Mouse (Mus musculus) layer of hippocampus, postnatal 10 days (tissue): ENCODE measurements at regions not wholly inside any gene's neighbourhood (a gene's known extent, or its start where the extent isn't known, plus 50 kb on each side); places are given as distances from the start of the nearest gene placed in this dataset.

Experiments used
- DNase-seq, 2 experiments: peaks; one replicate each; pipeline ENCODE4 v3.0.0; 2021; ENCODE audit warnings: low spot score in 2 of 2

DNA sequence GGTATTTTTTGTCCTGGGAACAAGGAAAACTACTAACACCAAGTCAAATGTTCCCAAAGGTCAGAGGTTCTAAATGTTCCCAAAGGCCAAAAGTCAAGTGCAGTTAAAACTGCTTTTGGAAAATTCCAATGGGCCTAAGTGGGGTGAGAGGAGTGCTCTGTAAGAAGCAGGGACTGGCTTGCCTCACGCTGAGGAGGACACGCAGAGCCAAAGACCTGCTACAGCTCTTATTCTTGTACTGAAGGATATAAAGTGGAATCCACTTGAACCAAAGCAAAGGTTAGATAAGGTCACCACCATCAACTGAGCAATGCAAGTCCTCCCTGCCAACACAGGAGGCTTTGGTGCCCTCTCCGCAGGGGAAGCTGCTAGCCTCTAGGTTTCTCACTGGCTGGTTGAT, 260.3 kb upstream of the Prok2 start:
- DNase-seq, result no peak

DNA sequence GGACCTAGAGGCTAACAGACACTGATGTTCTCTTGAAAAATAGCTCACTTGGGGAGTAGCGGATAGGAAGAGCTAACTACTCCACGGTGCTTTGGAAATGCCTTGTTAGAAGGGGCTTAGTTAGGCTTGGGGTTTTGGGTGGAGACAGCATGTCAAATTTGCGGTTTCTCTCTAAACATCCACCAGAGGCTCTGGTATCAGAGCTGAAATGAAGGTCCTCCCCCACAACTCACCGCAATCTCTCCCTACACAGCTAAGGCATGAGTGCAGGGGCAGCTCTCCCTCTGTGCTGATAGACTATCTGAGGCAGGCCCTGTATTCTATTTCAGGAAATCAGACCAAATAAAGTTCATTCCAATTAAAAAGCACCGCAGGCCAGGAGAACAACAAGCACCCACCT, 259.1 kb upstream of the Prok2 start:
- DNase-seq, result no peak

DNA sequence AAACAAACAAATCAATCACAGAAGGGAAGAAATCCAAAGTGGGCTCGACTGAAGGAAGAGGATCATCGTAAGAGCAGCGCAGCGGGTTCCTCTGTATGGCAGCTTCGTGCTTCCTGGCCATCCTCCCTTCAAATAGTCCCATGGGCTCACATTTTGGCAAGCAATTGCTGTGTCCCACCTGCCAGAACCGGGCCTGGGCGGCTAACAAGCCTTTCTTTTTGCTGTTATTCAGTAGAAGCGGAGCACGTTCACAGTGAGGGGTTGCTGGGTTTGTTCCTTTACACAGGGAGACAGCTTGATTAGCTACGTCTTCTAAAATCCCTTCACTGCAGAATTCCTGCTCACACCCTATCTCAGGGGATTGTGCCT, 258.6 kb upstream of the Prok2 start:
- DNase-seq, result peak; percentile 24 to 33

DNA sequence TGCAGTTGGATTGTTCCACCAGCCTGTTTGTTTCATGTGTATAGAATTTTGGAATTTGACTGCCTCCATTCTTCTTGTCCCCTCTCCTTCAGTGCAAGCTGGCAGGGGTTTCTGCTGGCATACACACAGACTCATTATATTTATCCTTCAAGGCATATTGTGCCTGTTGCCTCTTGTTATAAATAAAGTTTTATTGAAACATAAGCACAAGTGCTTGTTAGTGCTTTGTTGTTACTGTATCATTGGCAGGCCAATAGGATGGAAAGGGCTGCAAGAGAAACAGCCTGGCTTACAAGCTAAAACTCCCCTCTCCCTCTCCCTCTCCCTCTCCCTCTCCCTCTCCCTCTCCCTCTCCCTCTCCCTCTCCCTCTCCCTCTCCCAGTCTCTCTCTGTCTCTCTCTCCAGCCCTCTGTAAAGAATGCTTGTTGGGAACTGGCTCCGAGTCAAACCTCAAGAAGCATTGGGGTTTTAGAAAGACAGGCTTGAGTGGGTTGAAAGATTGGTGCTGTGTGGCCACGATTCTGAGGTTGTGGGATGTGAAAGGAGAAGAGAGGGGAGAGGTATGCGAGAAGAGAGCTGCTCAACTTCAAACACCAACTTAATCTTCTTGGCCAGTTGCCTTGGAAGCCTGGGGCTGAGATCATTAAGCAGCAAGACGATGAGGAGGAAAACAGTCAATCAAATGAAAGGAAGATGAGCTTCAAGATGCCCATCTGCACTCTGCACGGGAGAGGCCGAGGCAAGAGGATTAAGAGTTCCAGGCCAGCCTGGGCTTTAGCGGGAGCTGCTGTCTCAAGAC, 258.1 kb upstream of the Prok2 start:
- DNase-seq, result no peak

DNA sequence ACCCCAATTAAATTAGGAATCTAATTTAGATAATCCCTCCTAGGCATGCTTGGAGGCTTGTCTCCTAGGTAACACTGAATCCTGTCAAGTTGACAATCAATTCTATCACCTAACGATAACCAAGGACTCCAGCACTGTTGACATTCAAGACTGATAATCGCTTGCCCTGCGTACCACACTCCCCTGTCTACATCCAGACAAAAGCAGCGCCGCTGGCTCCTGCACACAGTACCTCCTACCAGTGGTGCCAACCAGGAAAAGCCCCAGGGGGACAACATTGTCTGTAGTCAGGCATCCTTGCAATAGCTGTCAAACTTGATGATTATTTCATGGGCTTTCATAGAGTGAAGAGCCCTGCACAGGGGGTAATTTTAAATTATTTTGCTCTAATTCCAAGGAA, 253.4 kb upstream of the Prok2 start:
- no peak for DNase-seq

DNA sequence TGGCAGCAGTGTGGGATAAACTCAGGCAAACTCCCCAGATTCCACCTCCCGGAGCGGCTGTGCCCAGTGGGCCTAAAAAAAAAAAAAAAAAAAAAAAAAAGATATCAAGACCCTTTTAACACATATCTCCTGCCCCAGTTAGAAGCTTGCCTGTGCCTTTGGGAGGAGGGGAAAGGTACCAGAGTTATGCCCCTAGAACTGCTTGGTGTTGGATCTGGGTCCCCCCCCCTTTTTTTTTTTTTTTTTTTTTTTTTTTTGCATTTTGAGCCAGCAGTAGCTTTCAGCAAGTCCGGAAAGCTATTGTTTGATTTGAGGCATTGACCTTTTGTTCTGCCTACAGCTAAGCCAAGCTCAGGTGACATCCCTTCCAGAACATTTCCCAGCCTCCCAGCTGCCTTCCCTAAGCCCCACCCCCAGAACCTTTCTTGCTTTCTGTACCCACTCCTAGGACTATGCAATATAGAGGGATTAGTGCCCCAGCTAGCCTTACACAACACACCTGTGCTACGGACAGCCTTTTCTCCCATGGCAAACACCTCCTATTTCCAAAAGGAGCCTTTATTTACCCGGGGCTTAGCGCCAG, 252.1 kb upstream of the Prok2 start:
- no peak for DNase-seq

DNA sequence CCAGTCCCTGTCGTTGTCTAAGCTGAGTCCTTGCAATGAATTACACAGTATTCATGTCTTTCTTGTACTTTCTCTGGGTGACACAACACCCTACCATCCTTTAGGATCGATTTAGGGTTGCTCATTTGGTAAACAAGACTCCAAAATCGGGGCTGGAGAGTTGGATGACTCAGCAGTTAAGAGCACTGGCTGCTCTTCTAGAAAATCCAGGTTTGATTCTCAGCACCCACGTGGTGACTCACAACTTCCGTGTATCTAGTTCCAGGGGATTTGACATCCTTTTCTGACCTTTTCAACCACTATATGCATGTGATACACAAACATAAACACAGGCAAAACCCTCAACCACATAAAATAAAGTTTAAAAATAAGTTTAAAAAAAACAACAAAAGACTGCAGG, 250.0 kb upstream of the Prok2 start:
- no peak for DNase-seq

DNA sequence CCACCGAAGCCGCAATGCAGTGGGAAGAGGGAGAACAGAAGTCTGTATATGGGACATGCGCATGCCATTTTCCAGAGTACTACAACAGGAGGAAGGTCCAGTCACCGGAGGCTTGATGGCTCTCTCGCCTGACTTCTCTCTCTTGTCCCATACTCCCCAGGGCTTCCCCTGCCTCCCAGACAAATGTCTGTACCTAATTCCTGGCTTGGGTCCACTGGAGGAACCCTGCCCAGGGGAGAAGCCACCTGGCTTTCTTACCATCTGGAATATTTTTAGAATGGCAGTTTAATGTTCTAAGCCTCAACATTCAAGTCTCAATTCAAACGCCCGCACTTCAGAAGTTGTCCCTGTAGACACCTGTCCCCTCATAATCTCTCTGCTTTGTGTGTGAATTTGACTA, 249.3 kb upstream of the Prok2 start:
- no peak for DNase-seq

DNA sequence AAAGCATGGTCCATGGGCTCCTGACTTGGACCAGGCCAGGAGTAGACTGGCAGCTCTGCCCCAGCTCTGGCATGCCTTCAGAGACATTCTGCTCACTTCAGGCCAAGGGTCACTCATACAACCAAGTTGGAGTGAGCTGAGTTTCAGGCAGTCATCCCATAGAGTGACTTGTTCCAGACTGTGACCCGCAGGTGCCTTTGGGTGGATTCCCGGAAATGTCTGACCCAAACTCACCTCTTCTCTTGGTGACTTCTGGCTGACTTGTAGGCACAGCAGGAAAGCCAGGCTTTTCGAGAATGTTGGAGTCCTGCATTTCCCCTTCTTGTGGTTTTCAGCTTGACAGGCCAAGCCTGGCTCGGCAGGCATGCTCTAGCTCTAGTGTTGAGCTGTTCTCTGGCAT, 248.3 kb upstream of the Prok2 start:
- no peak for DNase-seq

DNA sequence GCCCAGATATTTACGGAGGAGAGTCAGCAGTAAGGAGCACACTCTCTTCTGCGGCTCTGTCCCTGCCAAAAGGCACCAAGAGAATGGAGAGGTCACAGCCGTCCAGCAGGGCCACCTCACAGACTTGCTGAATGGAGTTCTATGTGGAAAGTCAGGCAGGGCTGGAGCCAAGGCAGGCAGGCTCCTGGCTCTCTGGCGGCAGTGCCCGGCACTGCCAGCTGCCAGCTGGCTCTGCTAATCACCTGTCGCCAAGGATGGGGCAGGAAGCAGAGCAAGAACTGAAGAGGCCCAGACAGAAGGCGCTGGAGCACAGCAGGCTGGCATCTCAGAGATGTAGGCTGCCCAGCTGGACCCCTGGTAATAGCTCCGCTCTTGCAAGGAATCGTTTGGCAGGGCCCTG, 245.2 kb upstream of the Prok2 start:
- DNase-seq, result peak; percentile 71 to 77

DNA sequence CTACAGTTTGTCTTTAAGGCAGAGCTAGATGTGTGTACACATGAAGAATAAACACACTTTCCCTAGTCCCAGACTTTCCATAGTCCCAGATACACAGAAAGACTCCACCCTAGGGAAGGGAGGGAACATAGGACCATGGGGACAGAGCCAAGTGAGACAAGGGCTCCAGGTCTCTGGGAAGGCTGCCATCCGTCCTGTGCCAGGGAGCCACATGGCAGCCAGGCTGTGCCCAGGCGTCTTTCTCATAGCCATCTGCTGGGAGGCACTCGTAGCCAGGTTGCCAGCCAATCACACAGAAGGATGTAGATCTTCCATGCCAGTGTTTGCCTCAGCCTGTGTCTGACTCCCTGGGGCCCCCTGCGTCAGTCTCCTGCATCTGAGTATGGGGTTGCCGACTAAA, 242.7 kb upstream of the Prok2 start:
- peak; percentile 91 to 92 for DNase-seq

DNA sequence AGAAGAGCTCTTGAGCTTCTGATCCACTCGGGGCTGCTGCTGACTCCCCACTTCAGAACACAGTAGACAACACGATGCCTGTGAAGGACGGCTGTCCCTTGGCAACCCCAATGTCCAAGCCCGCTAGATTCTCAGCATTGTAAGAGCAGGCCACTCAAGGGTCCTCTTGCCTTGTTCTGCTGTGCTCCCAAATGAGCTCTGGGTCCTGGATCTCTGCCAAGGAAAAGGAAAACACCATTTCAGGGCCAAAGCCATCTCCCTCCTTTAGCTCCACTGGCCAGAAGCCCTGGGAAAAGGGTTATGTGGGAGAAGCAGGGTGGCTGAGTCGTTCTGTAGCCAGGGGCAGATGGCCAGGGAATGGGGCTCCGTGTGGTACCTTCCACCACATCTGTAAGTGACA, 241.3 kb upstream of the Prok2 start:
- peak in 1 of 2 experiments; percentile 38 for DNase-seq

DNA sequence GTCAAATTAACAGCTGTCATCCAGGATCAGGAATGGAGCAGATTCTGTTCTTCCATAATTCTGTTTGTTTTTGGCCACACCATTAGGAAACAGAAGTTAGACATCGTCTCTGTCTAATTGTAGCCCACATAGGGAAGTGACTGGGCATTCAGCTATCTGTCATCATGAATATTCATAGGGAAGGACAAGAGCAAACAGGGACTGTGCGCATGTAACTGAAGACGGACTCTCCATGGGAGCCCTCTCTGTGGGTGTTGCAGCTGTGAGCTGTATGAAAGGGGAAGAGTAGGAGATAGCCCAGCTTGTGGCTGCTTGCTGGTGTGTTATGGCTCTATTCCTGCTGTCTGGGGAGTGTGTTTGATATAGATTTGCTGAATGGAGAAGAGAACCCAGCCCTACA, 238.3 kb upstream of the Prok2 start:
- DNase-seq, result no peak

DNA sequence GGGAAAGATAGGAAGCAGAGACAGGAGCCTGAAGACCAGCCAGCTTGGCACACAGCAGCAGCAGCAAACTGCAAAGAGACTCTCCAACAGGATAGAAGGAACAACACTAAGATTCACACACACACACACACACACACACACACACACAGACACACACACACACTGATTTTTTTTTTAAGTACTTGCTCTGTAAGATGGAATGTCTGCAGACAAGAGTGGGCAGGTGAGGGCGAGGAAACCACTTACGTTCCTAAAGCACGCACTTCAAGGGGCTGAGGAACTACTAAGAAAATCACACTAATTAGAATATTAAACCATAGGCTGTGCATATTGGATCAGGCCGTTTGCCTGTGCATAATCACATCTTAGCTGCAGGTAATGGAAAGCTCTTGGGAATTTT, 237.8 kb upstream of the Prok2 start:
- DNase-seq, result no peak

DNA sequence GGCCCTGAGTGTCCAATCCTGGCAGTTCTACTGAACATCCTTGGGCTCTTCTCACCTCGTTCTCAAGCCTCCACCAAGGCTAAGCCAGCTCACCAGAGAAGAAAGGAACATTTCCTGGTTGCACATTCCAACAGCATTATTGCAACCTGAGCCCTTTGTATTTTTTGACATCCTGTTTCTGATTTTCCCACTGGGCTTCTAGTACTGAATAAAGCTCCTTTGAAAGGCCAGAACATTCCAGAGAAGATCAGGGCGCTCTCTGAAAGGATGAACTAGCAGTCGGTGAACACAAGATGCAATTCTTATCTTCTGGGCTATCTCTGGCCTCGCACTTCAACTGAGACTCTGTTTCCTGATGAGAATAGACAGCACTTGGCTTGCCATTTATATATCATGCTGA, 233.2 kb upstream of the Prok2 start:
- DNase-seq, result no peak

DNA sequence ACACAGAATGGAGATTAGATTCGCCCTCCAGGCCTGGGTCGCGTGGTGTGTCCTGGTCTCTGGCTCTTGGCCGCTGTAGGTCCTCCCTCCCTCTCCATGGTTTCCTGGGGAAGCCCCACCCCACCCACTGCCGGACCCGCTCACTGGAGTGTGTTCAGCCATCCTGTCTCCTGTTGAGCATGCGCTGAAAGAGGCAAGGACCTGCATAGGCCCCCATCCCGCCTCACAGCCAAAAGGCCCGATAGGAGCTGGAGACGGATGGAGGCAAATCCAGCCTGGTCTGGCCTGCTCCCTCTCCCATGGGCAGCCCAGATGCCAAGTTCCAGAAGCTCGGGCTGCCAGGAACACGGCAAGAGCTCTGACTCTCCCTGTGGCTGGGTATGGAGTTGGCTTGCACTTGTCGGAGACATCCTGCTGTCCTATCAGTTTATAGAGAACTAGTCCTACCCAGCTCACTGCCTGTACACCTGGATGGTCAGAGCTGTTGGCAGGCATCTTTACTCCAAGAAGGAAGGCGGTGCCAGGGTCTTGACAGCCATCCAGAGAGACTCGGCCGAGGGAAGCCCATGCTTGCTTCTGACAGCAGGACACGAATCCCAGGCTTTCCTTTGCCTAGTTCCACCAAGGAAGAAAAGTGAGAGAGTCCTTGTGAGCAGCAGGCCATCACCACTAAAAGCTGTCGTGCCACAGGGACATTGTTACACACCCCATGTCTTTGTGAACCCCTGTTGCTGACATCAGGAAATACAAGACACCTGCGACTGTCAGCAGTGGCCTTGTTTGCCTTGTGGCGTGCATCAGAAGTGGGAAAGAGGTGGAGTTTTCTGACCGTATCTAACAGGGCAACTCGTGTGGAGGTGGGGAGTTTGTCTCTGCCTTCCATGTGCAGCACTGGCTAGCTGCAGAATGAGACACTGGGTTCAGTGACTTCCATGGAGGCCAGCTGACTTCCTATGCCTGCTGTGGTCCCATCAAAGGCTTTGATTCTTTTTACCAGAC, 228.9 kb upstream of the Prok2 start:
- no peak for DNase-seq

DNA sequence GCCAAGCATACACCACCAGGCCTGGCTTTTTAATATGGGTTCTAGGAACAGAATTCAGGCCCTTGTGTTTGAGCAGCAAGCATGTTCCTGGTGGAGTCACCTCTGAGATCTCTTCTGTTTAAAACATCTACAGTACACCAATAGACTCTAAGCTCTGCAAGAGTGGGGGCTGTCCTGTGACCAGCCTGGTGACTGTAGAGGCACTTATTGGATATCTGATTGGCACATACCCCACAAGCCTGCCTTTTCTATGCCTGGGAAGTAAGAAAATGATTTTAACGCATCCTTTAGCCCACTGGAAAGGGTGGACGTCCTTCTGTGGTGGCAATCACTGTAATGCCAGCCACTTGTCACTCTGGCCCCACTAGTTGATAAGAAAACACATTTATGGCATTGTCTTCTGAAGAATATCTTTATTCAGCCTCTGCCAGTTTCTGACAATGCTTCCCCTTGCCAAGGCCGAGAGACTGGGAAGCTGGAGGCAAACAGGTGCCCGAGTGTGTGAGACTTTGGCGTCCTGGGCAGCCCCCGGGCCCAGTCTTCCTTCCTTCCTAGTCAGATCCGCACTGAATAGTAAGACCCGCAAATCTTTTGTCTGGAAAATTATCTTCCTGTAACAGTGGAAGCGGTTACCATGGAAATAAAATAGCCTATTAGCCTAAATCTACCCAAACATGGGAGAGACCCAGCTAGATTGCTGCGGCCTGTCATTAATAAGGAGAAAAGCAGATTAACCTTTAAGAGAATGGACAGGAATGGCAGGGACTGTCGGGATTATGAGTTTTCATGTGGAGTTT, 228.0 kb upstream of the Prok2 start:
- DNase-seq, result no peak

DNA sequence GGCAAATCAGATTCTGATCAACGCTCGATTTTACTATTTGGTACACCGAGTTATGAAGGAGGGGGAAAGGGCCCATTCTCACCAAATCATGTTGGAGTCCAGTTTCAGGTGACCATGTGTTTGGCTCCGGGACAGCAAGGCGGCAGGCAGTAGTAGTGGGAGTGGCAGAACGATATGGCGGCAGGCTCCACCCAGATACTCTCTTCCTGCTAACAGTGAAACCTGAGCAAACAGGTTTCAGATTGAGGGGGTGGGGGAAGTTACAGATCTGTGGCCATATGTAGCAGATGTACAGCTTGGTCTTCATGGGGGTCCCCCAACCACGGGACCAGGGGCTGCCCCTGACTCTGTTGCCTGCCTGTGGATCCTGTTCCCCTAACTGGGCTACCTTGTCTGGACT, 224.6 kb upstream of the Prok2 start:
- no peak for DNase-seq

DNA sequence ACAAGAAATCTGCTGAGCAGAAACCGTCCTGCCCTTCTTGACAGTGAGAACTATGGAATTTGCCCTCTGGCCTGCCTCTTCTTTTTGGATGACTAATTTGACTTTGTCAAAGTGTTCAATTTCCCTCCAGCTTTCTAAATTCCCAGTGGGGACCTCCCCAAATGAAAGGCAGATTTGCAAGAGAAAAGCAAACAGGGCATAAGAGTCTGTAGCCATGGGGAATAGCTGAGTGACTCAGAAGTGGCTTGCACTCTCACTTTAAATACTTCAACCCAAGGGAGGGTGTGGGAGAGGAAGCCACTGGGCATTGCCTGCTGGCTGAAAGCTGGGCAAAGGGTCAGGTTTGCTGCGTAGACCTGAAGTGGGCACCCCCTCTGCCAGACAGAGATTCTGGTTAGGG, 220.7 kb upstream of the Prok2 start:
- DNase-seq, result no peak

DNA sequence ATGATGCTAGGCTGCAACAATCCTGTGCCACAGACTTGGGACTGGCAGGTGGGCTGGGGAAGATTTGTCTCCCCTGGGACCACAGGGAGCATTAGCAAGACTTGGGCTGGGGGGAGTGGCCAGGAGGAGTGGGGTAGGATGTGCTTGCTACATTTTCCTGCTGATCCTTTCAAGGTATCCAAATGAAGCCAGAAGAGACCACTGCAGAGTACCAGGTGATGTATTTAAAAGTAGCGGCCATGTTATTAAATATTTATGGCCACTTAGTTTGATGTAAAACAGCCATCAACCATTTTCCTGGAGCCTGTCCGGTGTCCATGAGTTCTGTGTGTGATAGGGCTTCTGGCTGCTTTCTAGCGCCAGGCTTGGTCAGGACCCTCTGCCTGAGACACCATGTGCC, 220.3 kb upstream of the Prok2 start:
- DNase-seq, result no peak

DNA sequence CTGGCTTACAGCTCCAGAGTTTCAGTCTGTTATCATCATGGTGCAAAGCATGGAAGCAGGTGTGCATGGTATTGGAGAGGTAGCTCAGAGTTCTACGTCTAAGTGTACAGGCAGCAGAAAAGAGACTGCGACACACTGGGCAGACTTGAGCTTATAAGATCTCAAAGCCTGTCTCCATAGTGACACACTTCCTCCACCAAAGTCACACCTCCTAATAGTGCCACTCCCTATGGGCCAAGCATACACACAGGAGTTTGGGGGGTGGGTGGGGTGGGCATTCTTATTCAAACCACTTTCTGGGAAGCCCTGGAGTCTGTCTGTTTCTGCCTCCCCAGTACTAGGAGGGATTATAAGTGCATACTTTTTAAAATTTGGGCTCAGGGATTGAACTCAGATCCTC, 219.5 kb upstream of the Prok2 start:
- no peak for DNase-seq
